Mouse (Mus musculus) spleen, adult 12 weeks (tissue): ENCODE measurements around the gene Lipc.

ENCODE experiments used
- DNase-seq: peaks from one replicate; pipeline ENCODE4 v3.0.0; 2022; ENCODE audit warnings: low spot score

Lipc gene

DNA sequence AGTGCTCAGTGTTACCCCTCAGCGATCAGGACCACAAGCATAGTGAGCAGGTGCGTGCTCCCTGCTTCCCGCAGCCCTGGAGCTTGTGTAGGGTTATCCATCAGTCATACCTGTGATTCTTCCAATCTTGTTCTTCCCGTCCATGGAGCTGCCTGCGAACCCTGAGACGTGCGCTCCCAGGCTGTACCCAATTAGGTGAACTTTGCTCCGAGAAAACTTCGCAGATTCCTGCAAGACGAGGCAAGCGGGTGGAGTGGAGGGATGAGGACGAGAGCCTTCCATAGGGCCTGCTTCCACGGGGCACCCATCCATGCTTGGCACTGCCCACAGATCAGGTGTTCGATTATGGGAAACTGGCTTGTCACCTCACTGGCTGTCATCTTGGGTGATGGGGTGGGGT, 133.3 kb downstream of the Lipc start:
- DNase-seq = no peak

GRCm38 (mm10) chr9:70817396-70817795, 134.6 kb downstream of the Lipc start:
- no peak for DNase-seq

GRCm38 (mm10) chr9:70816701-70817305, 135.2 kb downstream of the Lipc start:
- DNase-seq = no peak

- no peak for DNase-seq
Measured at GRCm38 (mm10) chr9:70812551-70812950, 139.5 kb downstream of the Lipc start.

- no peak for DNase-seq
Measured at GRCm38 (mm10) chr9:70807714-70808113, 144.3 kb downstream of the Lipc start.

- no peak for DNase-seq
Measured at GRCm38 (mm10) chr9:70806069-70806468, 146.0 kb downstream of the Lipc start.

- DNase-seq = no peak
Measured at GRCm38 (mm10) chr9:70802816-70803215, 149.2 kb downstream of the Lipc start.

- DNase-seq = no peak
Measured at GRCm38 (mm10) chr9:70801761-70802160, 150.3 kb downstream of the Lipc start.

DNA sequence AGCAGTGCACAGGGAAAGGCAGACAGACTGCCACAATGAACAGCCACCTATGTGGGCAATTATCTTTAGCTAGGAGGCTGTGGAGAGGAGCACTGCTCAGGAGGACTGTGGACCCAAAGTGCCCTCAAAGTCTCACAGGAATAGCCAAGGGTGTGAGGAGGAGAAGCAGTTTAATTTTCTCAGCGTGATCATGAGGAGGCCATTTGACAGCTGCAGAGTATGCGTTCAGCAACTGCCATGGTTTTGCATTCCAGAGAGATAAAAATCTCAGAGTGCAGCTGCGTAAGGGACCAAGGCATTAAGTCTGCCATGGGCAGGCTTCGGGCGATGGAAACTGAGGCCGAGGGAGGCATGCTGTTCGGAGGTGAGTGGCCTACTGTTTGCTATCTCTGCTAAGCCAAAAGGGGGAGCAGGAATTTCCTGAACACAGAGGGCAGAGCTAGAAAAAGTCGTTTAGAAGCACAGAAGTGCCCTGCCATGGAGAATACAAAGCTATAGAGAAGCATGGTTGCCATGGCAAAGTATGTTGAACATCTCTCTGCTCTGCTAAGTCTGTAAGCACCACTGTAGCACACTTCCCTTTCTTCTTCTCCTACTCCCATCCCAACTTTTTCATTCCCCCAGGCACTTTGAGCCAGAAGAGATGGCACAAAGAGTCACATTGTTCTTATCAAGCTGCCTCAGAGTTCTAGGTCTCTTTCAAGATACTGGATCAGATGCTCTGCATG, 151.3 kb downstream of the Lipc start:
- no peak for DNase-seq

DNA sequence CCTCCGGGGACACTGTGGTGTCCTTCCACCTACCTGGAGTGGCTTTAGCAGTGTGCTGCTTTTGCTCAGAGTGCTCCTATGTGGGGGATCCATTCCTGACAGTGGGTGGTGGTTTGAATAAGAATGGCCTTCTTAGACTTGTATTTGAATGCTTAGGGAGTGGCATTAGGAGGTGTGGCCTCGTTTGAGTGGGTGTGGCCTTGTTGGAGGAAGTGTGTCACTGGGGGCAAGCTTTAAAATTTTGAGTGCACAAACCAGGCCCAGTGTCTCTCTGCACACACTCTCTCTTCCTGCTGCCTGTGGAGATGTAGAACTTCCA, 156.6 kb downstream of the Lipc start:
- no peak for DNase-seq

DNA sequence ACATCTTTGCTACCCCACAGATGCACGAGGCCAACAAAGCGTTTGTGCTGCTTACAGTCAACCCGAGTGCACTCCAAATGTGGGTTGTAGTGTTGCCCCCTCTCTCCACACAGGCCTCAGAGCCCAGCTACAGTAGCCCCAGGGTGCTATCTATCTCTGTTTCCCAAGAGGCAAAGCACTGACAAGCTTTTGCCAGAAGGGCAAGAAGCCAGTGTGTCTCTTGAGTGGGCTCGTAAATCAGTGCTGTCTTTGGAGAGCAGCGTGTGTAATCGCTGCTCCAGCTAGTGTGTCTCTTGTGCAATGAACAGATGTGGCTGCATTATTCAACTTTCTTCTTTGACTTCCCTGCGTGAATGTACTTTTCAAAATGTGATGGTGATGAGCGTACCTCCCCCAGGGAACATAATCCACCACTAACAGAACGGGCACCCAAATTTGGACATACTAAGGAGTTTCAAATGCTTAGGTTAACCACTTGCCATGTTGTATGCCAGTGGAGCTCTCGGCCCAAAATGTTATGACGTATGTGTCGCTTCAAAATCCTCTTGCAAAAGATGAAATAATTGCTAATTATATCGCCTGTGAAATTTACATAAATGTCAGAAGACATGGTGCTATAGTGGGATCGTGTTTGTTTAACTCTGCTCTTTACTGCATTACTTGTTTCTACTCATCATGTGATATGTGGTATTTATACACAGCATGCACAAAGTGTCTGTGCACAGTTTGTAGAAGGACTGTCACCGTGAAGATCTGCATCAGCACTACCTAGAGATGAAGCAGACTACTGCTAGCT, 157.2 kb downstream of the Lipc start:
- no peak for DNase-seq

DNA sequence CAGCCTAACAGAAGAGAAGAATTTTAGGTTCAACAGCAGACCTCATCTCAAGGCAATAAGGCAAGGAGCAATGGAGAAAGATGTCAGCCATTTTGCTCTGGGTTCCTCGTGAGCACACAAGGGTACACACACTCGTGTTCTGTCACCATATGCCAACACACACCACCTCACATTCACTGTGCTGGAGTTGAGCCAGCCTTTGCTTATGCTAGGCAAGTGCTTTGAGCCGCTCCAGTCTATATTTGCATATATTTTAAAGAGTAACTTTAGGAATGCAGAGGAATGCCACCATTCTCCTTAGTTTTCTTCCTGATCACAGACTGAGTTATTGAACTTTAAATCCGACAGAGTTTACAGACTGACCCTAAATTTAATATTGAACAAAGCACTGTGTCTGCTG, 161.4 kb downstream of the Lipc start:
- no peak for DNase-seq

DNA sequence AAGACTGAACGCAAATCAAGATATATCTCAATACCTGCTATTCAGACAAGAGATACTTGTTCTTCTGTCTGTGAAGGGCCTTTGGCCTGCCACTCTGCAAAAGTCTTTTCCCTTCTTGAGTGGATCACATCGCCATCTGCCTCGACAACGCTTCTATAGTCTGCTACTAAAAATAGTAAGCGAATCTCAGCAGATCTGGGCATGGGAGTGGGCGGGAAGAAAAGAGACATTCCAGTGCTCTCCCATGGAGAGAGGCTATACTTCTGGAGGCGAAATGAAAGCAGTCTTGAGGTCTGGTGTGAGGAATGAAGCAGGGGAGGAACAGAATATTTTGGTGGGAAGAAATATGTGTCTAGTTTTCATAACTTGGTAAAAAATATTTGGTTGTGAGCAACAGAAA, 163.3 kb downstream of the Lipc start:
- no peak for DNase-seq

DNA sequence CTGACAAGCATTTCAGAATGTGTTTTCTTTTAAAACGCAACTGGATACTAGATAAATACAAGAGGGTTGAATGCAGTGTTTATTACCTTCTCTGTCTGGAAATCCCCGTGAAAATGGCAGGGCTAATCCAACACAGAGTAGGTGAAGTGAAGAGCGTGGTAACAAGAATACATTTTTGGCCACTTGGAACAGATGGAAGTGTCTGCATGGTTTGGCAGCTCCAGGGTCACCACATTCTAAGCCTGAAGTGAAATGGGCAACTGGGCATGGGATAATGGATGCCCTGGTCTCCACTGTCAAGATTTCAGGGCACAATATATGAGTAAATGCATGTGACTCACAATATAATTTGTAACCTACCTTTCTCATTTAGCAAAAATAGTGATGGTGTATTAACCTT, 169.8 kb downstream of the Lipc start:
- DNase-seq = no peak

GRCm38 (mm10) chr9:70775517-70775916, 176.5 kb downstream of the Lipc start:
- no peak for DNase-seq

GRCm38 (mm10) chr9:70760974-70761373, 191.1 kb downstream of the Lipc start:
- DNase-seq = no peak

DNA sequence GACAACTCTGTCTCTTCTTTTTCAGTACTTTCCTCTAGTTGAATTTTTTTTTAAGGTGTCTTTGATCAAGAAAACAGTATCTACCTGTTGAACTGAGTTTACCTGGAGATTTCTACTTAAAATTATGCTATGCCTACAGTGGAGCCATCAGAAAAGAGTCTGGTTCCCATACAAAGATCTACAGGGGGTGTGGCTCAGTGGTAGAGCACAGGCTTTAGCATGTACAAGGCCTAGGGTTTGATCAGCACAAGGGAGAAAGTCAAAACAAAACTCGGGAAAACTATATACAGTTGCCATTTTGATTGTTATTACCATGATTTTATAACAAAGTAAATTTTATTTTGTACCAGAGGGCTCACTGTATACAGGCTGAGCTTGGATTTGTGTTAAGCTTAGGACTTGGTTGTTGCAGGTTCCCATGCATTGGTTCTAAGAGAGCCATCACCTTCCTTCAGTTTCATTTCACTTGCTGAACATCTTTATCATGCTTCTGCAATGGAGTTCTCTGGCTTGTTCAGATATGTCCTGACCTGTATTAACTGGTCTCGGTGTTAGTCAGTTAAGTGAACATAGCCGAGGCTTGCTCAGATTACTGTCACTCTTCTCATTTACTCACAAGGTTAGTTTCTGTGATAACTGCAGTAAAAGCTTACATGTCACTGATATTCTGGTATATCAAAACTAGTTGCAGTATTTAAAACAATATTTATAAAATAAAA, 200.4 kb downstream of the Lipc start:
- DNase-seq = no peak
